7 mouse cellular contexts compared by ENCODE assay signal in the genomic region with DNA sequence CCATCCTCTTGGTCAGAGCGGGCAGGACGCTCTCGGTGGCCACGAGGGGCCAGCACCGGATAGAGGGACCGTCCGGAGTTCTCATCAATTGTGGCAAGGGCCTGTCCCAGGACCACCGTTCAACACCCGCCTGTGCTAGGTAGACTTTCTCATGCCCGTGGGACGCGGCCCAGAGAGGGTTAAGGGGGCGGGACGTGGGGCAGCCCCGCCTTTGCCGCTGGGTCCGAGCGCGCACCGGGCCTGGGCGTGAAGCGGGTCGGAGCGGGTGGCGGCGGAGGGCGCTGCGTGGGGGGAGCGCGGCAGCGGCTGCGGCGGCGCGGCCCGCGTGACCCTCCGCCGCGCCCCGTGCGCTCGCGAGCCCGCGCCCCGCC. TPM values are rescaled to one million over a fixed set of nuclear protein-coding genes. Genes with fewer than 3 reads are reported as not detected.
DNase-seq lines count a peak whose midpoint lies in the region; ATAC-seq lines count a peak whose summit lies in the region.

A gene (plus strand): TSS at position 232 of the 371 bp plus-strand sequence.

- peak within 1 kb of the TSS; percentile 64; the same call in 1 of the 2 replicates for H3K27ac ChIP-seq in limb, embryonic 12.5 days
- peak within 1 kb of the TSS; percentile 82 for H3K27ac ChIP-seq in midbrain, embryonic 12.5 days (replicated peaks)
- H3K27ac ChIP-seq in stomach, embryonic 15.5 days: peak within 1 kb of the TSS; percentile 51; the same call in 1 of the 2 replicates

- peaks cover 25% of the 10 kb centered on the region for H3K27me3 ChIP-seq in limb, embryonic 12.5 days
- H3K27me3 ChIP-seq in midbrain, embryonic 12.5 days: peaks cover 39% of the 10 kb centered on the region
- H3K27me3 ChIP-seq in stomach, embryonic 15.5 days (replicated peaks): 0 out of 2 replicates have a peak, but pooled peaks cover 8% of the 10 kb centered on the region

- DNase-seq in adrenal gland, postnatal 14 days: peak; percentile 86
- peak; percentile 27 for DNase-seq in embryo, embryonic 11.5 days (ENCODE audit: low read depth, low spot score)
- no peak for DNase-seq in gonadal fat pad, adult 2 months (ENCODE audit: low read depth)
- DNase-seq in kidney, adult 18-20 months: peak; percentile 65

- no peaks in the 10 kb centered on the region for H3K36me3 ChIP-seq in limb, embryonic 12.5 days
- no peaks in the 10 kb centered on the region for H3K36me3 ChIP-seq in midbrain, embryonic 12.5 days
- H3K36me3 ChIP-seq in stomach, embryonic 15.5 days: no peaks in the 10 kb centered on the region

- peak within 1 kb of the TSS; percentile 88 for H3K4me2 ChIP-seq in limb, embryonic 12.5 days
- H3K4me2 ChIP-seq in midbrain, embryonic 12.5 days (replicated peaks): peak within 1 kb of the TSS; percentile 79
- H3K4me2 ChIP-seq in stomach, embryonic 15.5 days: peak within 1 kb of the TSS; percentile 97

- peak within 1 kb of the TSS; percentile 79 for H3K4me3 ChIP-seq in limb, embryonic 12.5 days (replicated peaks)
- peak within 1 kb of the TSS; percentile 72 for H3K4me3 ChIP-seq in midbrain, embryonic 12.5 days
- H3K4me3 ChIP-seq in stomach, embryonic 15.5 days (replicated peaks): peak within 1 kb of the TSS; percentile 69

- no peaks in the 10 kb centered on the region for H3K9me3 ChIP-seq in limb, embryonic 12.5 days
- H3K9me3 ChIP-seq in midbrain, embryonic 12.5 days: no peaks in the 10 kb centered on the region
- H3K9me3 ChIP-seq in stomach, embryonic 15.5 days: no peaks in the 10 kb centered on the region

- peak within 1 kb of the TSS; percentile 83 for H3K9ac ChIP-seq in limb, embryonic 12.5 days (replicated peaks)
- peak within 1 kb of the TSS; percentile 63 for H3K9ac ChIP-seq in midbrain, embryonic 12.5 days (replicated peaks)
- H3K9ac ChIP-seq in stomach, embryonic 15.5 days: peak within 1 kb of the TSS; percentile 71

- WGBS in limb, embryonic 12.5 days: under 1% methylated on average over 33 of the region's 47 CpGs
- WGBS in midbrain, embryonic 12.5 days: under 1% methylated on average over 41 of the region's 47 CpGs
- WGBS in stomach, embryonic 15.5 days: 1% methylated on average over 21 of the region's 47 CpGs

- ATAC-seq in limb, embryonic 12.5 days (ENCODE audit: insufficient number of reproducible peaks, insufficient read depth, low FRiP score, low TSS enrichment, low read depth): peak; percentile 58; the same call in 1 of the 2 replicates
- ATAC-seq in midbrain, embryonic 12.5 days (ENCODE audit: low FRiP score, low read depth): peak; percentile 83
- peak; percentile 67; the same call in 1 of the 2 replicates for ATAC-seq in stomach, embryonic 15.5 days (ENCODE audit: insufficient read depth, low FRiP score, low read depth)

- H3K4me1 ChIP-seq in limb, embryonic 12.5 days (replicated peaks): peaks cover 16% of the 10 kb centered on the region
- H3K4me1 ChIP-seq in midbrain, embryonic 12.5 days: peaks cover 13% of the 10 kb centered on the region
- peaks cover 16% of the 10 kb centered on the region for H3K4me1 ChIP-seq in stomach, embryonic 15.5 days

RNA-seq across cellular contexts. Expression of the gene that starts here (rescaled TPM):
- 34.8 and 45.9 TPM in 2 replicates for total RNA-seq in adrenal gland, postnatal 14 days (2021)
- 35.3 and 39.7 TPM in 2 replicates for polyA plus RNA-seq in gonadal fat pad, adult 2 months (2012; rRNA removed)
- 9.3 and 11.2 TPM in 2 replicates for polyA plus RNA-seq in limb, embryonic 12.5 days (2016; fragmentation: Nextera tagmentation; extraction: Ambion mirVana)
- 5.7 and 7.0 TPM in 2 replicates for polyA plus RNA-seq in midbrain, embryonic 12.5 days (2016; fragmentation: Nextera tagmentation; extraction: Ambion mirVana)
- 9.0 and 10.0 TPM in 2 replicates for polyA plus RNA-seq in stomach, embryonic 15.5 days (2015; fragmentation: Nextera tagmentation; extraction: Ambion mirVana)
